17 mouse cellular contexts compared by ENCODE assay signal in genomic region chr15:97532346-97532910, GRCm38 (mm10).
A peak's percentile ranks its signal among the peaks of the same experiment; 100 is the strongest.
DNase-seq lines count a peak whose midpoint lies in the region; ATAC-seq and TF ChIP-seq lines count a peak whose summit lies in the region.
"Had no signal": no experiment of that assay in that cellular context is flagged by ENCODE, and none has a peak within 500 bp of the region (broad histone marks: within the 10 kb centered on the region; RNA-seq: fewer than 3 reads in every experiment).

No protein-coding gene starts in this region.

- TF ChIP-seq CTCF in forebrain, postnatal 0 days (IDR thresholded peaks at IDR 0.05; ENCODE audit: low read depth), result no peak

- H3K4me3 ChIP-seq in forebrain, postnatal 0 days (ENCODE audit: low read depth, low read length), result no peak overlapping the region
- H3K4me3 ChIP-seq: limb, embryonic 12.5 days; midbrain, embryonic 13.5 days had no signal

- no peaks in the 10 kb centered on the region for H3K9me3 ChIP-seq in forebrain, postnatal 0 days (ENCODE audit: low read length)
- H3K9me3 ChIP-seq: limb, embryonic 12.5 days; midbrain, embryonic 13.5 days had no signal

- 59% methylated on average over 10 of the region's 10 CpGs for WGBS in forebrain, postnatal 0 days

- no peaks in the 10 kb centered on the region for H3K36me3 ChIP-seq in forebrain, postnatal 0 days (ENCODE audit: insufficient read depth)
- H3K36me3 ChIP-seq: limb, embryonic 12.5 days; midbrain, embryonic 13.5 days had no signal

- H3K27me3 ChIP-seq in forebrain, postnatal 0 days (ENCODE audit: insufficient read depth, low read length), result no peaks in the 10 kb centered on the region
- H3K27me3 ChIP-seq: limb, embryonic 12.5 days; midbrain, embryonic 13.5 days; Patski had no signal

- 0 out of 2 replicates have a peak, but pooled peaks cover 11% of the 10 kb centered on the region for H3K4me1 ChIP-seq in forebrain, postnatal 0 days (ENCODE audit: insufficient read depth)
- H3K4me1 ChIP-seq: limb, embryonic 12.5 days had no signal

- ATAC-seq in forebrain, postnatal 0 days, result no peak
- no peak for ATAC-seq in cerebellum, adult (ENCODE audit: insufficient number of reproducible peaks, low FRiP score, low TSS enrichment)
- ATAC-seq: inflammation-experienced regulatory T-cells, adult 6 months; midbrain, embryonic 13.5 days; Patski had no signal

- peak; percentile 10 for DNase-seq in embryo, embryonic 11 days
- DNase-seq in embryo, embryonic 10 days (ENCODE audit: low spot score), result no peak
- peak; percentile 11 for DNase-seq in urinary bladder, postnatal 14 days (ENCODE audit: low spot score)
- no peak for DNase-seq in urinary bladder, adult 2 months (ENCODE audit: low spot score)
- DNase-seq in induced T-regulatory cell, adult 2 months (ENCODE audit: low read depth), result peak; percentile 52
- no peak for DNase-seq in layer of hippocampus, adult 9-10 months (ENCODE audit: low spot score)
- no peak for DNase-seq in forebrain, postnatal 0 days
- DNase-seq: adrenal gland, adult 2 months; cerebellum, adult 8-10 months; gastrocnemius, postnatal 14 days; heart, postnatal 36 days had no signal

- H3K9ac ChIP-seq in forebrain, postnatal 0 days, result no peak overlapping the region
- H3K9ac ChIP-seq: limb, embryonic 12.5 days; midbrain, embryonic 13.5 days had no signal

- no peak overlapping the region for H3K4me2 ChIP-seq in forebrain, postnatal 0 days (ENCODE audit: low read depth)
- H3K4me2 ChIP-seq: heart, embryonic 11.5 days; limb, embryonic 12.5 days; midbrain, embryonic 13.5 days had no signal

- H3K27ac ChIP-seq in forebrain, postnatal 0 days (ENCODE audit: low read depth, low read length), result no peak overlapping the region
- H3K27ac ChIP-seq: limb, embryonic 12.5 days; midbrain, embryonic 13.5 days had no signal

Comparison
In these comparisons a context has a peak if more than half of its experiments do, and no peak if none do; other contexts are left out.
1. DNase-seq: peak in embryo, embryonic 11 days (single experiment), urinary bladder, postnatal 14 days (single experiment) and induced T-regulatory cell, adult 2 months (single experiment); none in embryo, embryonic 10 days (single experiment), urinary bladder, adult 2 months (single experiment), layer of hippocampus, adult 9-10 months (single experiment) and forebrain, postnatal 0 days (single experiment).